Mouse (Mus musculus) left cerebral cortex, adult 2 months (tissue): ENCODE measurements around the gene Gm14597. TPM values are rescaled to one million over a fixed set of nuclear protein-coding genes. Genes with fewer than 3 reads are reported as not detected.
A peak's percentile ranks its signal among the peaks of the same experiment; 100 is the strongest.
"Not testable (repeated sequence)": the region's sequence is repeated elsewhere in the genome, so short reads cannot be mapped to it uniquely, and the experiment has no call there.

Experiments used
- DNase-seq, 2 experiments: peaks; one replicate each; pipeline ENCODE4 v3.0.0; 2021 to 2022; ENCODE audit warnings: low spot score in 2 of 2, mixed read lengths in 1 of 2; ENCODE audit errors: extremely low spot score in 1 of 2
- H3K27ac ChIP-seq: fragments of 200-600 bp; 2 replicates; pipeline ENCODE4 v1.8.1; 2022
- H3K4me3 ChIP-seq: fragments of 200-600 bp; 2 replicates; pipeline ENCODE4 v1.8.1; 2022
- CTCF ChIP-seq: fragments of 200-600 bp; IDR thresholded peaks from 2 replicates; pipeline ENCODE4 v1.8.1; 2022; ENCODE audit warnings: antibody characterized with exemption, mild to moderate bottlenecking, moderate library complexity
- intact Hi-C: fragments of 180-260 bp; cut with DNase I; formaldehyde crosslinking; loops from one replicate; pipeline ENCODE4 v1.15.1; 2025
- long read RNA-seq, 2 experiments: library from polyadenylated mRNA; stranded (forward); transcript quantifications; one replicate each; pipeline ENCODE4 v2.0.0; 2021; ENCODE audit warnings: borderline mapping rate in 2 of 2
- total RNA-seq, 2 experiments: library from RNA; stranded (reverse); gene quantifications; 2 replicates each; pipeline ENCODE4 v1.2.3; 2021

Gm14597 gene
- not detected for total RNA-seq
- long read RNA-seq, experiment 1 = 0 reads
- long read RNA-seq, experiment 2 = 0 reads

DNA sequence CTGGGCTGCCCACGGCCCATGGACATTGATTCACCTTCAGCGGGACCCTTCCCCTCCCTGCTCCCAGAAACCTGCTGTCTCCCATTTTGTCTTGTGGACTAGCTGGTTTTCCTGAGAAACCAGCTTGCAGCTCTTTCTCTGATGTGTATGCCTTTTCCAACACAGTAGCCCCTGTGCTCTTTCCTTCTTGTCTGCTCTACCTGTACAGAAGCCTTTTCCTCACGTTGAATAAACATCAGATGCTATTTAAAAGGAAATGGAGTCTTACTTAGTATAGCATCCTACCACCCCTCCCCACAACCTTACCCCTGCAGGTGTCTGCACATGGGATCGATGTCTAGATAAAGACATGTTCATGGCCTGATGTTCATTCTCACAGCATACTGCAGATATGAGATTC is at the start of gene Gm14597:
Gene Gm14597, minus strand, starts transcription at position 101 of the 400 bp plus-strand sequence.
- intact Hi-C loops = loop anchor here (5.0 kb wide), 2 partner anchors 63 to 188 kb away; partner anchors contain the start of genes Rtl8b and Xlr
- DNase-seq = not testable (repeated sequence)
- H3K4me3 ChIP-seq = peak within 1 kb of the TSS; percentile 60
- H3K27ac ChIP-seq = peak within 1 kb of the TSS; percentile 93

DNA sequence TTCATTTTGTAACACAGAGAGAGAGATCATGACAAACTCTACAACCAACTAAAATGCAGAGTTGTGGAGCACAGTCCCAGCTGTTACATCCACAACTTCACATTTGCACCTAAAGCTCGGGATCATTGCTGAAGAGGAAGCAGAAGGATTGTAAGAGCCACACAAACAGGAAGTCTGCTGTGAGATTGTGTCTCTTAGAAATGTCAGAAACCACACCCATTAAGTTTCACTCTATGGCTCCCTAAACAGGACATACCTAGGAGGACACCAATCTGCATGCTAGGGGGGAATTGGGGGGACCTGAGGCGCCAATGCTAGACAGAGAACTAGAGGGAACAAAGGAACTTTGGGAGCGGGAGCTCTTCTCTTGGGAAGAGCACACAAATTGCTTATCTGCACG is 44.1 kb upstream of the Gm14597 start:
- intact Hi-C loops, DNase-seq, H3K27ac ChIP-seq, H3K4me3 ChIP-seq: not testable (repeated sequence)

DNA sequence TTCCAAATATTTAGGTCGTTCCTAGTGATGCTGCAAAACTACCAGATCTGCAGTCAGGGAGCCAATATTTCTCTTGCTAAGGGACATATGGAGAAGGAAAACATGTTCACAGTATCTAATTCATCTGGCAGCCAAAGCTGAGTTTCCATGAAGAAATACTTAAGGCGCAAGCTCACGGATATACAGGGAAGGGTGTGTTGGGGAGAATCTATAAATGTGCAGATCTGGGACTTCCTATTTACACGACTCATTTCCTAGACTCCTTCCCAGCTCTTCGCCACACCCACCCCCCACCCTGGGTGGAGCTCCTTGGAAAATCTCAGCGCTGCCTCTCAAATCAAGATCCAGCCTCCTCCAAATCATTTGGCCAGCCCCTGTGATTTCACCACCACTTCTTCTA is 37.1 kb upstream of the Gm14597 start:
- no peak for TF ChIP-seq CTCF
- Histone ChIP-seq H3K27ac (no peak overlapping the region), H3K4me3 (no peak overlapping the region)
- intact Hi-C loops = no loop called here
- no peak for DNase-seq

DNA sequence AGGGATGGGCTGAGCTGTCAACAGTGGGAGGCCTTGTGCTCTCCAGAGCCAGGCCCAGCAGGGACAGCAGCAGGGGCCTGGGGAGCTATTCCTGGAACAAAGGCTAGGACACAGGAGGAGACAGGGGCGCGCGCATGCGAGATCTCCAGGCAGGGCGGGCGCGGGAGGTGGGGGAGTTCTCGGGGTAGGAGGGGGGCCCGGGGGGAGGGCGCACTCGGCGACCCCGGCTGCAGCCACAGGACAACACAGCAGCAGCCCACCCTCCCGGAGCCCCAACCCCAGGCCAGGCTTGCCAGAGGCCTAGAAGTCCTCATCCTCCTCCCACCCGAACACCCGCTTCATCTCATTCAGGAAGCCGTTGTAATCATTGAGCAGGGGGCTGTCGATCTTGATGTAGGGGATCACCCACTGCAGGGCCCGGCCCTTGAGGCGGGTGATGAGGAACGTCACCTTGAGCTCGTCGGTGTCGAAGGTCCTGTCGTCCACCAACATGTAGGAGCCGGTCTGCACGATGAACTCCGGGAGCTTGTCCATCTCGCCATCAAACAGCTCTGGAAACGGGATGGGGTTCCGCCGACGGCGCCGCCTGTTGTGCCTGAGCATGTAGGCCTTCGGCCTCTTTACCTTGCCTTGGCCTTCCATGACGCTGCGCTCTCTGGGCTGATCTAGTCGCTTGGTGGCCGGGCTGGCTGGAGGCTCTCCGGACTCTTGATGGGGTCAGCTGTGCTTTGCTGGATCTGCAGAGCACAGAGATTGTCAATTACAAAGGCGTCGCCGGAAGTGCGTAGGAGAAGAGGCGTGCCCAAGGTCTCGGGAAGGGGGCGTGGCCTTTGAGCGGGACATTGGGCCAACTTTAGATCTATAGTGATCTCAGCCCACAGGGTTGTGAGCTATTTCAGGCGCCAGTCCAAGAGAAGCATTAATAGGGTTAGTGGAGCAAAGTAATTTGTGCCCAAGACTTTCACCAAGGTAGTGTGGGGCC is 34.5 kb upstream of the Gm14597 start, which contains the start of gene Rtl8a:
Gene Rtl8a, minus strand, starts transcription at position 703 of the 982 bp plus-strand sequence.
- DNase-seq = peak; percentile 61 to 72
- intact Hi-C loops = not testable (repeated sequence)
- H3K27ac ChIP-seq = peak within 1 kb of the TSS; percentile 41; the same call in 1 of the 2 replicates

DNA sequence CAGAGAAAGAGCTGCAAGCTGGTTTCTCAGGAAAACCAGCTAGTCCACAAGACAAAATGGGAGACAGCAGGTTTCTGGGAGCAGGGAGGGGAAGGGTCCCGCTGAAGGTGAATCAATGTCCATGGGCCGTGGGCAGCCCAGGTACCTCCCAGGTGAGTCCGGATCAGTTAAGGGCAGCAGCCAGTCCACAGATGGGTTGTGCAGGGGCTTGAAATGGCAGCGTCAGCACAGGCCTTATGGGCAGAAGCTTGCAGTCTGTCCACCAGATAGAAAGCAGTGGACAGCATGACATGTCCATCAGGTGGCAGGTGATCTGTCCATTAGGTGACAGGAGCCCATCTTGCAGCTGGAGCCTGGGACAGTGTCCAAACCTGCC is 33.8 kb upstream of the Gm14597 start:
- not testable (repeated sequence) for H3K4me3 ChIP-seq, DNase-seq

More for the DNA sequence above, 34.5 kb upstream of the Gm14597 start, which contains the start of gene Rtl8a:
- H3K4me3 ChIP-seq = peak within 1 kb of the TSS; percentile 15

DNA sequence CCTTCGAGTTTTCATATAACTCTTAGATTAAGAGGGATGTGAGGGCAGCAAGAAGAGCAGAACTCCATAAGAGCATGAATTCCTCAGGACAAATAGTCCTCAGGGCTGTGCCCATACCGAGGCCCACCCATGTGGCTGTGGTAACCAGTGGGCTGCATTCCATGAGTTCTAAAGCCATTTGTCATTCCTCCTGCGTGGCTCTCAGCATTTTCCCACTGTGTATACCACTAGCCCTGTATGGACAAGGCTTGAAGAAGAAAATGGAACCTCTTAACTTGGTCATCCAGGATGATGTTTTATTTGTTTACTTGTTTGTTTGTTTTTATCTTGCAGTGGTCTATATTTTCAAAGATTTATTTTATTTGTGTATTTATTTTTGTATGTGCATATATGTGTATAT is 29.3 kb upstream of the Gm14597 start:
- intact Hi-C loops, H3K4me3 ChIP-seq, H3K27ac ChIP-seq, DNase-seq: not testable (repeated sequence)

More for the DNA sequence above, 33.8 kb upstream of the Gm14597 start:
- H3K27ac ChIP-seq, intact Hi-C loops: not testable (repeated sequence)

DNA sequence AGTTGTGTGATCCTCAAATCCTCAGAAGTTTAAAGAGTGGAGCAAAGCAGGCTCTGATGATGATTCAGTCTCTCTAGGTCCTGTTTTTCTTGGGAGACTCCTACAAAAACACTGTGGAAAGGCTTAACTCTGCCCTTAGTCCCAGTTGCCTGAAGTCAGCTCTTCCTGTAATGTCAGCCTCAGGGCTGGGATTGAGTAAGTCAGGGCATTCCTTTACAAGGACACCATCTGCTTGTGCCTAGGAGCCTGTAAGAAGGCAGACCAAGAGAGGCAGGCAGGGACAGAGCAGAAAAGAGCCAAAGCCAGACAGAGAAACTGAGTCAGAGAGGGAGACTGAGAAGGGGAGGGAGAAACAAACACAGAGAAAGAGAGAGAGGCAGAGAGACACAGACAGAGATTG is 2.6 kb upstream of the Gm14597 start:
- H3K4me3 ChIP-seq, DNase-seq, intact Hi-C loops, H3K27ac ChIP-seq: not testable (repeated sequence)

DNA sequence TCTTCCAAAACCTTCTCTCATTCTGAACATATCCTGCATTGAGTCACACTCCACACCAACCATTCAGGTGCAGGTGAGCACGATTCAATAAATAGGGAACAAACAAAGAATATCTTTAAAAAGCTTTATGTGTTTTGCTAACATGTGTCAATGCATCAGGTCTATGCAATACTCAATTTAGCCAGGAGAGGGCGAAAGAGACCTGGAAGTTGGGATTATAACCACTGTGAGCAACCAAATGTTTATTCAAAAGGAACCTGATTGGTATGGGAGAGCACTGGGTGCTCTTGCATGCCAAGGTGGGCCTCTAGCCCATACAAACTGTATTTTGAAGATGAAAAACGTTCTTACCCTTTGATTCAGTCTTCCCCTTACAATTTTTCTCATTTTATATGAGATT is 1.8 kb upstream of the Gm14597 start:
- H3K4me3 ChIP-seq = no peak overlapping the region
- peak; percentile 61 to 70 for DNase-seq
- intact Hi-C loops = no loop called here
- TF ChIP-seq CTCF = peak; percentile 71
- H3K27ac ChIP-seq = no peak overlapping the region

DNA sequence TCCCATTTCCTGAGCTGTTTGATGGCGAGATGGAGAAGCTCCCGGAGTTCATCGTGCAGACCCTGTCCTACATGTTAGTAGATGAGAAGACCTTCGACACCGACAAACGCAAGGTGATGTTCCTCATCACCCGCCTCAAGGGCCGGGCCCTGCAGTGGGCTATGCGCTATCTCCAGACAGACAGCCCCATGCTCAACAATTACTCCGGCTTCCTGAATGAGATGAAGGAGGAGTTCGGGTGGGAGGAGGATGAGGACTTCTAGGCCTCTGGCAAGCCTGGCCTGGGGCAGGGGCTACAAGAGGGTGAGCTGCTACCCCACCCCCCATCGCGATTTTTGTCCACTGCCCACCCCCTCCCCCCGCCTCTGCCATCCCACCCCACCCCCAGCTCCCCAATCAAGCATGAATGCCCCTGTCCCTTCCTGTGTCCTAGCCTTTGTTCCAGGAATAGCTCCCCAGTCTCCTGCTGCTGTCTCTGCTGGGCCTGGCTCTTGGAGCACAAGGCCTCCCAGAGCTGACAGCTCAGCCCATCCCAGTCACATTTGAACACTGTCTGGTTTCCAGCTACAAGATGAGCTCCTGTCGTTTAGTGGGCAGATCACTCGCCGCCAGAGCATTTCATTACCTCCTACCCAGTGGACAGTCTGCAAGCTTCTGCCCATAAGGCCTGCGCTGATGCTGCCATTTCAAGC is 511 bp downstream of the Gm14597 start:
- peak; percentile 8 to 16 for DNase-seq
- Histone ChIP-seq H3K4me3 (peak overlapping the region; percentile 60), H3K27ac (peak overlapping the region; percentile 93)
- no peak for TF ChIP-seq CTCF
- intact Hi-C loops = loop anchor here (5.0 kb wide), 2 partner anchors 64 to 189 kb away; partner anchors contain the start of genes Rtl8b and Xlr

DNA sequence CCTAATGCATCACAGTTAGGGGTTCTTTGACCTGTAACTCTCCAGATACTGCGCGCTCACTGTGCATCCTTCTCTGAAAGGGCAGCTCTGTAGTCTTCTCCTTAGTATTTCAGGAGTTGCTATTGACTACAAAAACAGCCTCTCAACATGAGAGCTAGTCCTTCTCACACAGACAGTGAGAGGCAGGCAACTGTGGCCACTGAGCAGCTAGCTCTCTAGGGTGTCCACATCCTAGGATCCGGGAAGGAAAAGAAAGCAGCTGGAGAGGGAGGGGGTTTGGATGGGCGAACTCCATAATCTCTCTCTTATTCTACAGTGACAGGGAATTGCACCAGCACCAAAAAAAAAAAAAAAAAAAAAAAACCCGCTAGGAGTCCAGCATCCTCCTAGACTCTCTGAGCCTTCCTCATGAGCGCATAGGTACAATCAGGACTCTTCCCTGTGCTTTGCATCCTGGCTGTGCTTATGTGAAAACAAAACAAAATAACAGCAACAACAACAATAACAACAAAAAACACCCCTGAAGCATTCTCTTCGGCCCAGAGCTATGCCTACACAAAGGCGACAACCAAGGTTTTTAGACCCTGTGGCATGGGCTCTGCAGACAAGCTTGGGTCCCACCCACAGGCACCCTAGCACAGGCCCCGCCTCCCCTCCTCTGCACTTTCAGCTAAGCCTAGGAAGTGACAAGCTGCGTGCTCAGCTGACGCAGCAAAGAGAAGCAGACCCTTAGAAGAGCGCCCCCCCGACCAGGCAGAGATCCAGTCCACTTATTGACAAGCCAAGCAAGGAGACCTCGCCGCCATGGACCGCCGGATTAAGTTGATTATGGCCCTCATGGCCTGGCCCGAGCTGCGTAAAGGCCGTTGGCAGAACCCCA is 1.3 kb downstream of the Gm14597 start, which contains the start of gene Rtl8c:
Gene Rtl8c, plus strand, starts transcription at position 791 of the 880 bp plus-strand sequence.
- intact Hi-C loops = loop anchor here (5.0 kb wide), 2 partner anchors 65 to 190 kb away; partner anchors contain the start of genes Rtl8b and Xlr
- Histone ChIP-seq H3K4me3 (peak within 1 kb of the TSS; percentile 60), H3K27ac (peak within 1 kb of the TSS; percentile 93)
- no peak; the same call in 1 of the 2 replicates for TF ChIP-seq CTCF
- DNase-seq = peak; percentile 71 to 76

DNA sequence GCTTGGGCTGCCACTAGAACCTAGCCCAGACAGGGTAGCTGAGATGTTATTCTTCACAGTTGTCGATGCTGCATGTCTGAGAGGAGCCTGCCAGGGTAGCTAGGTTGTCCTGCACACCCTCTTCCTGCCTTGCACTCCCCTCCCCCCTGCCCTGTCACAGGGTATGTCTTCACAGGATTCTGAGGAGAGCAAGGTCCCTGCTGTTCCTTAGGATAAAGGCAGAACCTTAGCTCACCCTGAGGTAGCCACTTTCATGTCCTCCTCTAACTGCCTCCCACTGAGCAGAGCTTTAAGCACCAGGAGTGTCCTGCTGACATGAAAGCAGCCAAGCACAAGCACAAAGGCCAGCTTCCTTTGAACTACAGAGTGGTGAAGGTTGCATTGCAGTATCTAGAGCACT is 2.6 kb downstream of the Gm14597 start:
- not testable (repeated sequence) for H3K27ac ChIP-seq, H3K4me3 ChIP-seq, DNase-seq
- intact Hi-C loops = loop anchor here (5.0 kb wide), 2 partner anchors 66 to 191 kb away; partner anchors contain the start of genes Rtl8b and Xlr
